Mouse (Mus musculus): ENCODE results near the gene Wdr25. TPM values are rescaled to one million over a fixed set of nuclear protein-coding genes. Genes with fewer than 3 reads are reported as not detected.

Wdr25 gene
- total RNA-seq, 2 experiments from 2014 or later = 11.0 to 12.2 TPM

DNA sequence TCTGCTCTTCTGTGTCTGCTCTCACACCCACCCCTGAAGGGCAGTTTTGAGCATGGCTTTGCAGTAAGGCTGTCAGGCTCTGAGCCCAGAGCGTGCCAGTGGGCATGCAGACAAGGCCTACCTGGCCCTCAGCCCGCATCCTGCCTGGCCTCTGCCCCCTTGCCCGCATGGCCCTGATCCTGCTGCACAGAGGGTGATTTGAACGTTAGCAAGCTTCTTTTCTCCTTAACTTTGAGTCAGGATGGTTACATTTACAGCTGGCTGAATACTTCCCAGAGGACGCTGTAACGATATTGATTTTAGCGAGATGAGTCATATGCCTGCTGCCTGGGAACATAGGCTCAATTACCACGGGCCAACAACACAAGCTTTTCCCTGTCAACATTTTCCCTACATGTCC is 91.0 kb downstream of the Wdr25 start:
- Histone ChIP-seq H3K4me3 (no peak overlapping the region), H3K27ac (no peak overlapping the region)
- no peak for DNase-seq (ENCODE audit: low spot score in 2 of 2)
- TF ChIP-seq CTCF (conservative IDR thresholded peaks at IDR 0.05) = no peak

DNA sequence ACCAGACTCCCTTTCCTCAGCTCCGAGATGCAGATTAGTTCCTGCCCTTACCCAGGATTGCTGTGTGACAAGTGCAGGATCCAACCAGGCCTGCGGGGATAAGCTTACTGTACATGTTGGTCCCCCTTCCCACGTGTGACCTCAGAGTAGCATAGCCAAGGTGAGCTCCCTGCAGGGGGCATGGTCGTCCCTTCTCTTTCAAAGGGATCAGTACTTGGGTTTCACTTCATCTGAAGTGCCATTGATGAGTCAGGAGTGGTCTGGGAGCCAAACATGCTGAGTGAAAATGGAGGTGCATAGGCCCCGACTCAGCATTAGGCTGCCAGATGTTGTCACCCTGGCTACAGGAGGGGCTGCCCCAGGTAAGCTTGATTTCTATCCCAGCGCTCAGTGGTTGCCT is 91.6 kb downstream of the Wdr25 start:
- no peak for DNase-seq (ENCODE audit: low spot score in 2 of 2)
- Histone ChIP-seq H3K27ac (no peak overlapping the region), H3K4me3 (no peak overlapping the region)
- TF ChIP-seq CTCF (conservative IDR thresholded peaks at IDR 0.05) = no peak

DNA sequence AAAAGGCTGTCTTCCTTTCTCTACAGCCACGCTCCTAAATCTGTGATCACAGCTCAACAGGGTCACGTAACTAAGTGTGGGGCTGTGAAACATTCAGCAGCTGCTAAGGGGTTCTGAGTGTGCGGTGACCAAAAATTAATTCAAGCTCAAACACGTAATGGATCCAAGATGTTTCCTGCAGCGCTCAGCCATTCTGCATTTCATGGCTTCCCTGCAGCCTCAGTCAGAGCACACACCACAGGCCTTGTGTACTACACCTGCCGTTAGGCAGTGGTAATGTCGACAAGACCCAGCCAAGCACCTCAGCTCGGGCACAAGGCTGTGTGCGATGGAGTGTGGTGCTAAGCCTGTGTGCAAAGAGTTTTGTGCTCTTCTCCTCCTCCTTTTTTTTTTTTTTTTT is 94.0 kb downstream of the Wdr25 start:
- no peak overlapping the region for H3K4me3 ChIP-seq

DNA sequence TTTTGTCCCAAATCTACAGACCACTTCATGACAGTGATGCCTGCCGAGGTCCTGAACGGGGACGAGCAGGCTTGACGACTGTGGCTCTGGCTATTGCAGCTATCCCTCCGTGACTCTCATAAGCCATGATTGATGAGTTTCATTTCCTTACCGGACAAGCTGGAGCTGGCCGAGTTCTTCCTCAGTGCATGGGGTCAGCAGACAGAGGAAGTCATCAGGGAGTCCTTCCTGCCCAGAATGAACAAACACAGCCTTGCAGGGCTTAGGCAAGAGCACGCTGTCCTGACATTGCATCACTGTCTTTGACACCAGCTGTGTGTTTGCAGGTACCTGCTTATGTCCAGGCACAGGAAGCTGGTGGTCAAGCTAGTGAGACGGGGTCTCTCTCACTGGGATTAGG is 97.0 kb downstream of the Wdr25 start:
- H3K4me3 ChIP-seq = no peak overlapping the region
- H3K27ac ChIP-seq = no peak overlapping the region
- no peak for TF ChIP-seq CTCF (conservative IDR thresholded peaks at IDR 0.05)
- no peak for DNase-seq (ENCODE audit: low spot score in 2 of 2)

More for the DNA sequence above, 94.0 kb downstream of the Wdr25 start:
- no peak overlapping the region for H3K27ac ChIP-seq
- no peak for TF ChIP-seq CTCF (conservative IDR thresholded peaks at IDR 0.05)
- DNase-seq (ENCODE audit: low spot score in 2 of 2) = no peak

DNA sequence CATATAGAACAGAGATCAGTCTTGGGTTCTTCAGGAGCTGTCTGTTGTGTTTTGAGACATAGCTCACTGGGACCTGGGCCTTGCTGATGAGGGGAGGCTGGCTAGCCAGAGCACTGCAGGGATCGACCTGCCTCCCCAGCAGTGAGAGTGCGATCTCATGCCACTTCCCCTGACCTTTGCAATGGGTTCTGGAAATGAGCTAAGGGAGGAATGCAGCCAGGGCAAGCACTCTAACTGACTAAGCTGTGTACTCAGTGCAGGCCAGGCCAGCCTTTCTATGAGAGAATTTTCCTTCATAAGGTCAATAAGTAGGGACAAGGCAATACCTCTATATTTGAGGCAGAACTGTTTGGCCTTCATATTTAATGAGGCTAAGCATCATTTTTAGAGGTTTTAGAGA is 99.6 kb downstream of the Wdr25 start:
- H3K4me3 ChIP-seq = no peak overlapping the region
- no peak for DNase-seq (ENCODE audit: low spot score in 2 of 2)
- no peak overlapping the region for H3K27ac ChIP-seq
- TF ChIP-seq CTCF (conservative IDR thresholded peaks at IDR 0.05) = no peak

DNA sequence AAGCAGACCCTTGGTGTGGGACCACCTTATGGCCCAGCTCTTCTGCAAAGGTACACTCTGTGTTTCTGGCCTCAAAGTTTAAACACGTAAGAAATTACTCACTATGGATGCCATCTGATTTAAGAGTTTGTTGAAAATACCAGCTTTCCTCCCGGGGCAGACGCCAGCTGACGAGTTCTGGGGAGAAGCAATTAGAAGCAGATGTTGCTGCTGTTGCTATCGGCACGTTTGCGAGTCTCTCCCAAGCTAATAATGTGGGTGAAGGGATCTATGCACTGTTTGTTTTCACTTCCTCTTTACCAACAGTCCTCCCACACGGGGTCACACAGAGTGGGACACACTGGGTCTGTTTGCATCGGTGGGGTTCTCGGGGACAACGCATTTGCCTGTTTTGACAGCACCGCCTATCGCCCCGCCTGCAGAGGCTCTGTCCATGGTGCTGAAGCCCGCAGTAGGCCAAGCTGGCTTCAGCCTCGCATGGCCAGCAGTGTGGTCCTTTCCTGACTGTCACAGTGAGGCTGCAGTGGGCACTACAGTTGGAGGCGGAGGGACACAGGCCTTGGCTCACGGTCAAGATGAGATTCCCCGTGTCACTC is 101.1 kb downstream of the Wdr25 start:
- Histone ChIP-seq H3K27ac (no peak overlapping the region), H3K4me3 (no peak overlapping the region)
- TF ChIP-seq CTCF (conservative IDR thresholded peaks at IDR 0.05) = no peak
- peak in 1 of 2 experiments; percentile 33 for DNase-seq (ENCODE audit: low spot score in 2 of 2)

DNA sequence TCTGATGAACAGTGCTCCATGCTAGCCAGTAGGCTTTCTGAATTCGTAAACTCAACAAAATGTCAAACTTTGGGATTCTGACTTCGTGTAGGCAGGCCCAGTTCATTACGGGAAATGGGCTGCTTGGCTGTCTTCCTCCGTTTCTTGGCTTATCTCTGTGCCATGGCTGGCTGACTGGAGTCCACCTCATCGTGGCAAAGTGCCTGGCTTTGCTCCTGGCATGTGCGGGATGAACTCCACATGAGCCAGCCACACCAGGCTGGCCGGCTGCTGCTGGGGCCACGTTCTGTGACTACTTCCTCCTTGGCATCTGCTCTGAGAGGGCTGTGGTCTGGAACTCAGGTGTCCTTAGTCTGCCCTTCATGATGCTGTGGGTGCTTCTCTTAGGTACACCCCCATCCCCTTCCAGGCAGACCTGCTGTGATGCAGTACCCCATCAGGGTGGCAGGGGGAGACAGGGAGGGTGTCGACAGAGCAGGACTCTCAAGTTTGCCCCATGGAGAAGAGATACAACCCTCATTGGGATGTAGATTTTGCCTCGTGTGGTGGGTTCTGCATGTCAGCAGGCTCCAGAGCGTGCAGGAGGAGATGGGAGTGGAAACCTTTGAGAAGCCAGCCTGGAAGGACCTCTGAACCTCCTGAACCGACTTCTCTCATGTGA is 102.7 kb downstream of the Wdr25 start:
- Histone ChIP-seq H3K4me3 (no peak overlapping the region), H3K27ac (no peak overlapping the region)
- no peak for DNase-seq (ENCODE audit: low spot score in 2 of 2)
- peak; percentile 68 for TF ChIP-seq CTCF (conservative IDR thresholded peaks at IDR 0.05)

DNA sequence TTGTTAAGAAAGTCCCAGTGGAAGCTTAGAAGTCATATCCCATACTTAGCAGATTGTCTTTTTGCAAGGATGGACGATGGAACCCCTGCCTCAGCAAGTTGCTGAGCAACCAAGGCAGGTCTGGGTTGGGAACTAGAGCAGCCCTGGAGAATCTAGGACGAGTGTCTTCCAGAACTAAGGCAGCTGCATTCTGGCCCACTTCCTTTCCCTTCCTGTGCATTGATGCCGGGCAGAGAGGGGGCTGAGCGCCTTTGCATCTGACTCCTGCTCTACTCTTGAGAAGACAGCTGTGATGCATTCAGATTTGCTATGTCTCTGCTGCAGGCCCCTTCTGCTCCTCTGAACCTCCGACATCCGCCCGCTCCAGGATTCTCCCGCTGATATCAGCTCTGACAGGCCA is 103.8 kb downstream of the Wdr25 start:
- Histone ChIP-seq H3K4me3 (no peak overlapping the region), H3K27ac (no peak overlapping the region)
- no peak for DNase-seq (ENCODE audit: low spot score in 2 of 2)
- TF ChIP-seq CTCF (conservative IDR thresholded peaks at IDR 0.05) = no peak

DNA sequence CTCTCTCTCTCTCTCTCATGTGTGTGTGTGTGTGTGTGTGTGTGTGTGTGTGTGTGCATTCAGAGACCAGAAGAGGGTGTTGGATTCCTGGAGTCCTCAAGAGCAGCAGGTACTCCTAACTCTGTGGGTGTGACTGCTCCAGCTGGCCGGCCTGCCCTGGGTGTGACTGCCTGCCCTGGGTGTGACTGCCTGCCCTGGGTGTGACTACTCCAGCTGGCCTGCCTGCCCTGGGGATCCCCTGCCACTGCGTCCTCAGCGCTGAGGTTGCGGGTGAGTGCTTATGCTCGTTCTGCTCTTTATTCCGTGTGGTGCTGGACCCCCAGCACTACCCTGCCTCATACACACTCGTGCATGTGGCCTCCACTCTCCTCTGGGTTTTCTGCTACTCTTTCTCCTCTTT is 109.5 kb downstream of the Wdr25 start:
- no peak for TF ChIP-seq CTCF (conservative IDR thresholded peaks at IDR 0.05)
- Histone ChIP-seq H3K27ac (no peak overlapping the region), H3K4me3 (no peak overlapping the region)
- DNase-seq (ENCODE audit: low spot score in 2 of 2) = no peak

DNA sequence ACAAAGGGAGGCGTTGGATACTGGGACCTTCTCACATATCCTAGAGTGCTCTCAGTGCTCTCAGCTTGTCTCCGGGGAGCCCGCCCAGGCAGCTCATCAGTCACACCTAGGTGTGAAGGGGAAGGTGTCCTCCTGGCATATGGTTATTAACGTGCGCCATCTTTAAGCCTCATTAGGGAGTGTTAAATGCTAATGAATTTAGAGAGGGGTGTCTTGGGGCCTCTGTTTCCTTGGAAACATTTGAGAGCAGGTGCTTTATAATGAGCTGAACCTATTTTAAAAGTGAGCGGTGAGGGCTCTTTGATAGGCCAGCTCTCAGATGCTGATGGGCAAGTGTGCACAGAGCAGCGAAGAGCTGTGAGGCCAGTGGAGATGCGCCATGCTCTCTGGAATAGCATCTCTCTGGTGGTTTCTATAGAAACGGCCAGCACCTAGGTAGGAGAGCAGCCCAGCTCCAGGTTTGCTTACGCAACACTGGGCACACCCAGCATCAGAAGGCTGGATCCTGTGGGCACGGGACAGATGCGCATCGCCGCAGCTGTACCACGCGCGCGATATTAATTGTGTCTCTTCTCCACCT is 116.7 kb downstream of the Wdr25 start:
- no peak overlapping the region for H3K4me3 ChIP-seq
- TF ChIP-seq CTCF (conservative IDR thresholded peaks at IDR 0.05) = no peak
- no peak overlapping the region for H3K27ac ChIP-seq
- DNase-seq (ENCODE audit: low spot score in 2 of 2) = no peak

DNA sequence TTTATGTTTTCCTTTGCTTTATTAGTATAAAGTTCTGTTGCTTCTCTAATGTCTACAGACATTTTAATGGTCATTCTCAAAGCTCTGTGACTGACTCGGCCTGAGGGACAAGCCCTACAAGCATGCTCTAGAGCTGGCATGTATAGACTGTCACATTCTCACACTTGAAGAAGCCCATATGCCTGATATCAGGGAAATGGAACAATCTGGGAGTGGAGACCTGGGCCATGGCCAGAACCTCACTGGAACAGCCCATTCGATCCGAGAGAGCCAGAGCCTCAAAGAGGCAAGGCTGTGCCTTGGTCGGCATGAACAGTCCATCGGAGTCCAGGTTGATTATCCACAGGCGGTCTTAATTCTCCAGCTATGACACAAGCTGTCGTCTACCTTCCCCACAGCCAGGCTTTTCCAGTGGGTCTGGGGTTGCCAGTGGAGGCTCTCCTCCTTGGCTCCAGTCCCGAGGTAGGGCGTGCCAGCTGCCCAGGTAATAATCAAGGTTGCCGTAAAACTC is 128.8 kb downstream of the Wdr25 start:
- Histone ChIP-seq H3K27ac (no peak overlapping the region), H3K4me3 (no peak overlapping the region)
- TF ChIP-seq CTCF (conservative IDR thresholded peaks at IDR 0.05) = no peak
- DNase-seq (ENCODE audit: low spot score in 2 of 2) = no peak

DNA sequence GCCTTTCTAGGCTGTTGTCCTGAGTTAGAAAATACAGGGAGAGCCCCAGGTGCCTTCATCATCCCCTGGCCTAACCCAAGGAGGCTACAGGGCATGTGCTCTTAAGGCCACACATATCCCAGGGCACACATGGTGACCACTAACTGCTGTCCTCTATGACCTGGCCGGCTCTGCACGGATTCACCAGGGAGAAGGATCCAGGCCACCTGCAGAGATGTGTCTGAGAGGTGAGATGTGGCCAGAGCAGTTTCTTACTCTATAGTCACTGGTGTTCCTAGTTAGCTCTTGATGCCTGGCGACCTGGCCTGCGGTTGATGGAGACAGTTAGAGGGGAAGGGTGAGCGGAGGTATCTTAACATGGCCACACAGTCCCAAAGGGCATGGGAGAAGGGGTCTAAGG is 129.5 kb downstream of the Wdr25 start:
- Histone ChIP-seq H3K4me3 (no peak overlapping the region), H3K27ac (no peak overlapping the region)
- DNase-seq (ENCODE audit: low spot score in 2 of 2) = no peak
- TF ChIP-seq CTCF (conservative IDR thresholded peaks at IDR 0.05) = no peak

DNA sequence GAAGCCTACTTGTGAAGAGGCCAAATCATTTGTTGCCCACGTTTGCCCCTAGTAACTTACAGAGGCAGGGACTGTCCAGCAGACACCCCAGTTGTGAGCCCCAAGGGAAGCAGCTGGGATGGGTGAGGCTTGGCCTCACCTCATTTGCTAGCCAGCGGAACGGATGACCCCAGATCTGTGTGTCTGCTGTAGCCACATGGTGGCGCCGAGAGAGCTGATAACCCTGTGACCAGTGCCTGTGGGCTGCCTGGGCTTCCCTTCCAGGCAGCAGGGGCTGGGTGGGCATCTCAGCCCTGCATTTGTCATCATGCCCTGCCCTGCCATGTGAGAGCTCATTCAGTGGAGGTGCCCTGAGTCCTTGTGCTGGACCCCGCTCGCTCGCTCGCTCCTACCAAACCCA is 130.3 kb downstream of the Wdr25 start:
- peak; percentile 61 for TF ChIP-seq CTCF (conservative IDR thresholded peaks at IDR 0.05)
- no peak overlapping the region for H3K4me3 ChIP-seq
- no peak for DNase-seq (ENCODE audit: low spot score in 2 of 2)
- H3K27ac ChIP-seq = no peak overlapping the region

DNA sequence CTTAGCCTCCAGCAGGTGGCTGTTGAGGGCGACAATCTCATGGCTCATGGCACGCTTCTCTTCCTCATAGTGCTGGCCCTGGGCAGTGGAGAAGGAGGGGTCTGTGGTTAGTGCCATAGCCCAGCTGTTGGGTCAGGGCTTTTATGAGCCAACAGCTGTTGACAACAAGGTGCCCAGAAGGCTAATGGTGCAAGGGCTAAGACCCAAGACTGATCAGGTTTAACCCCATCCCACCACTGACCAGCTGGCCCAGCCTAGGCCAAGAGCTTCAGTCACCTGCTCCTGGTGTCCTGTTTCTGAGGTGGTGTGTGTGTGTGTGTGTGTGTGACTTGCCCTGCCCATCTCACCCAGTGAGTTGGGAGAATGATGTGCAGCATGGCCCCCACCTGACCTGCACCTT is 143.6 kb downstream of the Wdr25 start:
- Histone ChIP-seq H3K4me3 (no peak overlapping the region), H3K27ac (no peak overlapping the region)
- no peak for TF ChIP-seq CTCF (conservative IDR thresholded peaks at IDR 0.05)
- DNase-seq (ENCODE audit: low spot score in 2 of 2) = no peak
